Mouse (Mus musculus): Measurements from ENCODE around the gene Dhdh.

The Dhdh gene

GRCm38 (mm10) chr7:45451344-45451982 lies 37.1 kb downstream of the Dhdh start:
- DNase-seq (ENCODE audit: low read depth): peak; percentile 86

- DNase-seq (ENCODE audit: low read depth): no peak
Observed at GRCm38 (mm10) chr7:45449974-45450373, 38.6 kb downstream of the Dhdh start.

- peak; percentile 42 for DNase-seq (ENCODE audit: low read depth)
Observed at GRCm38 (mm10) chr7:45447325-45447990, 41.1 kb downstream of the Dhdh start.

DNA sequence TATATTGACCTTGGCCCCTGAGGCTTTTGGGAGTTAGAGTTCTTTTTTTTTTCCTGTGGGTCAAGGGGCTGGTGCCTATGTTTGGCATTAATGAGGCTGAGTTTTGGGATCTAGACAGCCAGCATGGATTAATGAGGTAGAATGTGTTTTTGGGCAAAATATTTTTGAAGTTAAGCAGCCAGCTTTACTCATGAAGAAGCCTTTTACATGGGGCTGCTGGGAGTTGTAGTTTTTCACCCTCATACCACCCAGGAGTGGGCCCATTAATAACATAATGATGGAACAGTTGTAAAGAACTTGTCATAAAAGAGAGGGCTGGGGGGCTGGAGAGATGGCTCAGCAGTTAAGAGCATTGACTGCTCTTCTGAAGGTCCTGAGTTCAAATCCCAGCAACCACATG lies 42.0 kb downstream of the Dhdh start:
- no peak for DNase-seq (ENCODE audit: low read depth)

- no peak for DNase-seq (ENCODE audit: low read depth)
Observed at GRCm38 (mm10) chr7:45443526-45444420, 44.8 kb downstream of the Dhdh start.

DNA sequence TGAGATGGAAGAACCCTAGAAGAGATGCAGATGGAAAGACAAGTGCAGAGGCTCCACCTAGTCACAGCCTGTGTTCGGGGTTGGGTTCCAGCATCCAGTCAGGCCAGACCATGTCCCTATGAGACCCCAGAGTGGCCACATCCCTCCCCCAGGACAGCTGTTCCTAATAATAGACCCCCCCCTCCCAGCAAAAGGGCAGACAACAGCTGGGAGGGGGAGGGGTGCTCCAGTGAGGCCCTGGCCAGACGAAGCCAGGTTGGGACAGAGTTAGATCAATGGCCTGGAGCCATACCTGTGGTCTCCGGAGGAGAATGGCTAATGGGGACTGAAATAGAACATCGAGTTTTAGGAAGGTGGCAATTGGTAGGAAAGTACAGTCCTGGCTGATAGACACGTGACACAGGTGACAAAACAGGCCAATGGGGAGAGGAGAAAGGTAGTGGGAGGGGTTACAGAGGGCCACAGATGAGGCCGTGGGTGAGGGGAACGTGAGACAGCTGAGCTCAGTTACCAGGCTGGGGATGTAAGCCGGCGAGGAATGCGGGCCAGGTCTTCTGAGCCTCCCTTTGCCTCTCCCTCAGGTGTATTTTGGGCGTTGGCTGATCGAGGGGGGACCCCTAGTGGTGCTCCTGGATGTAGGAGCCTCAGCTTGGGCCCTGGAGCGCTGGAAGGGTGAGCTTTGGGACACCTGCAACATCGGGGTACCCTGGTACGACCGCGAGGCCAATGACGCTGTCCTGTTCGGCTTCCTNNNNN lies 50.9 kb downstream of the Dhdh start, which contains the start of gene Ruvbl2:
TSS of gene Ruvbl2 (minus strand) at position 576 of the 756 bp plus-strand sequence.
- DNase-seq (ENCODE audit: low read depth): no peak

DNA sequence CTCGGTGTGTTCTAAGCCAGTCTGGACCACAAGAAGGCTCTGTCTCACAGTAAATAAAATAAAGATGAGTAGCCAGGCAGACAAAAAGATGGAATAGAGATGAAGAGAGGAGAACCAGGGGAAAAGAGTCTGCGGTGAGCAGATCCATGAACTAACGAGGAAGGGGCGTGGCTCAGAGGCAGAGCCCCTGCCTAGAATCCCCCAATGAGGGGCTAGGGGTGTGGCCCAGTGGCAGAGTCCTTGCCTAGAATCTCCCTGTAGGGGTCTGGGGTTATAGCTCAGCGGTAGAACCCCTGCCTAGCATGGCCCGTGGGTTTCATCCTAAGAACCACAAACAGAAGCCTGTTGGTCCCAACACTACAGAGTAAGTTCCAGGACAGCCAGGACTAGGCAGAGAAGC lies 51.6 kb downstream of the Dhdh start:
- no peak for DNase-seq (ENCODE audit: low read depth)

DNA sequence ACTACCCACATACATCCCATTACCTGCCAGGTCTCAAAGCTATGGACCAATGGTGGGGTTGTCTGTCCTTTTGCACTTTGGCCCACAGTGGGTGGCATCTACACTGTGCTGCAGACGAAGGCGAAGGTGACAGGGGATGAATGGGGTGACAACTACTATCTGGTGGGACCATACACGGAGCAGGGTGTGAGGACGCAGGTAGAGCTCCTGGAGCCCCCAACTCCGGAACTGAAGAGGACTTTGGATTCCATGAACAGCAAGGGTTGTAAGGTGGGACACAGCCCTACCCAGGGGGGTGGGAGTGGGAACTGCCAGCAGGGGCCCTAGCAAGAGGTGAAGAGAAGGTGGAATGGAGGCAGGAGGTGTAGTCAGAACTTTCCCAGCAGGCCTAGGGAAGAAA lies 52.2 kb downstream of the Dhdh start:
- no peak for DNase-seq (ENCODE audit: low read depth)

DNA sequence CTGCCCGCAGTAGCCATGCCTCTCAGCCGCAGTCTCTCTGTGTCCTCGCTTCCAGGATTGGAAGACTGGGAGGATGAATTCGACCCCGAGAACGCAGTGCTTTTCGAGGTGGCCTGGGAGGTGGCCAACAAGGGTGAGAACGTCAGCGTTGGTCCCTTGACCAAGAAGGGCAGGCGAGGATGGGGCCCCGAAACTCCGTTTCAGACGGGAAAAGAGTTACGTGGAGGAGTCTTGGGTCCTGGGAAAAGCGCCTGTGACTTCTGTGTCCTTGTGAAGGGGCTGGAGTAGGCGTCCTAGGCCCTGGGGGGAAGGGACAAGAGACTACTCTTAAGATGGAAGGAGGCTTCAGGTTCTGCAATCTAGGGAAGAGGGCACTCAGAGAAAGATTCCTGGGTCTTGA lies 53.6 kb downstream of the Dhdh start:
- no peak for DNase-seq (ENCODE audit: low read depth)

- peak; percentile 100 for DNase-seq (ENCODE audit: low read depth)
Observed at GRCm38 (mm10) chr7:45434203-45435015, 54.2 kb downstream of the Dhdh start, which contains the start of gene Gys1. Gene Gys1 (plus strand): TSS chr7:45434844.

GRCm38 (mm10) chr7:45433835-45434202 lies 54.8 kb downstream of the Dhdh start:
- DNase-seq (ENCODE audit: low read depth): no peak

- DNase-seq (ENCODE audit: low read depth): no peak
Observed at GRCm38 (mm10) chr7:45426556-45426955, 62.0 kb downstream of the Dhdh start.

DNA sequence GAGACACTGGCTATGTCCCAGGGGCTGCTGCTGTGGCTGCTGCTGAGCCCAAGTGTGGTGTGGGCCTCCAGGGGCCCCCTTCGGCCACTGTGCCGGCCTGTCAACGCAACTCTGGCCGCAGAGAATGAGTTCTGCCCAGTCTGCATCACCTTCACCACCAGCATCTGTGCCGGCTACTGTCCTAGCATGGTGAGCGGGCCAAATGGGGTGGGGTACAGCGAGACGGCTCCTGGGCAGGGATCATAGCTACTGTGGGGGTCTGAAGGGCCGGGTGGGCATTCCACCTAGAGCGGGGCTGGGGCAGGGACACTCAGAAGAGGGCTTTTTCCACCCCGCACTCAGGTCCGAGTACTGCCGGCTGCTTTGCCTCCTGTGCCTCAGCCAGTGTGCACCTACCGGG lies 67.4 kb downstream of the Dhdh start:
- DNase-seq (ENCODE audit: low read depth): no peak
